Mouse (Mus musculus) T-helper 17 cell (primary cell): ENCODE results near the gene Gm10147.
"Not testable (repeated sequence)": the region's sequence is repeated elsewhere in the genome, so short reads cannot be mapped to it uniquely, and the experiment has no call there.

ENCODE experiments used
- in situ Hi-C, 2 experiments: fragments of 300-600 bp; cut with MboI, MseI; formaldehyde crosslinking; loops; 1 replicate in 1 of 2; 2 replicates in 1 of 2; pipeline ENCODE4 v1.15.1; 2025; ENCODE audit warnings: high pct_unique_total_duplicates in 2 of 2

Gene Gm10147

DNA sequence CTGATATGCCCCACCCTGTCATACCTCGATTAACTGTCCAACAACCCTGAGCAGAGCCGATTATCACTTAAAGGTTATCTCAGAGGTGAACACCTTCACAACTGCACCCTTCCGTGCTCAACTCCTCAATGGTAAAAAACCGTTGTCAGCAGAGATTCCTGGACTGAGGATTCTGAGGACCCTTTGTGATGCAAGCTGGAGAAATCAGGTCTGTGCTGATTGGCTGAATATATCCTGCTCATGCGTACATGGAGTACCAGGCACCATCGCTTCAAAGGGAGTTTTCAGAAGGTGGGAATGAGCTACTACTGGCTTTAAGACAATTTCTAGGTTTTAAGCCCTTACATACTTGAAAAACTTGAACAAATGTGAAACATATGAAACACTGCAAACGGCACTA is at the start of gene Gm10147:
TSS of gene Gm10147 (minus strand) at position 101 of the 400 bp plus-strand sequence.
- in situ Hi-C loops = not testable (repeated sequence)
